In genomic region chr6:92246335-92246734, GRCm38 (mm10) we compare ENCODE assay signal across 25 mouse cellular contexts. TPM values are rescaled to one million over a fixed set of nuclear protein-coding genes. Genes with fewer than 3 reads are reported as not detected.
DNase-seq lines count a peak whose midpoint lies in the region; ATAC-seq lines count a peak whose summit lies in the region.
"Had no signal": no experiment of that assay in that cellular context is flagged by ENCODE, and none has a peak within 500 bp of the region (broad histone marks: within the 10 kb centered on the region; RNA-seq: fewer than 3 reads in every experiment).

No protein-coding gene starts in this region.

- peak; percentile 31 for DNase-seq in forebrain, embryonic 10.5 days (ENCODE audit: extremely low spot score, low spot score)
- DNase-seq in WW6 (ENCODE audit: low read depth, low spot score): peak; percentile 47
- no peak for DNase-seq in heart, postnatal 10 days
- DNase-seq in cerebellum, postnatal 4 days (ENCODE audit: low spot score in 2 of 2): no peak
- DNase-seq: adrenal gland, postnatal 10 days; cerebellum, adult 11-12 months; cerebellum, adult 9-10 months; cerebellum, postnatal 25 days; gastrocnemius, adult 2 months; gastrocnemius, postnatal 36 days; heart, adult 11 months; heart, postnatal 4 days; kidney, adult 18-20 months had no signal

- no peak overlapping the region for H3K4me3 ChIP-seq in forebrain, embryonic 10.5 days
- H3K4me3 ChIP-seq in forebrain, embryonic 15.5 days: no peak overlapping the region
- H3K4me3 ChIP-seq in midbrain, embryonic 12.5 days: no peak overlapping the region
- H3K4me3 ChIP-seq in midbrain, embryonic 15.5 days: no peak overlapping the region
- H3K4me3 ChIP-seq: embryonic facial prominence, embryonic 13.5 days; forebrain, embryonic 13.5 days; gastrocnemius, adult 2 months; heart, embryonic 13.5 days; intestine, embryonic 15.5 days had no signal

- H3K9ac ChIP-seq in forebrain, embryonic 15.5 days (replicated peaks): no peak overlapping the region
- no peak overlapping the region for H3K9ac ChIP-seq in midbrain, embryonic 12.5 days (replicated peaks)
- H3K9ac ChIP-seq in midbrain, embryonic 15.5 days: no peak overlapping the region
- H3K9ac ChIP-seq: embryonic facial prominence, embryonic 13.5 days; forebrain, embryonic 13.5 days; heart, embryonic 13.5 days; hindbrain, embryonic 14.5 days; intestine, embryonic 15.5 days had no signal

- H3K36me3 ChIP-seq in forebrain, embryonic 10.5 days (replicated peaks): no peaks in the 10 kb centered on the region
- H3K36me3 ChIP-seq in forebrain, embryonic 15.5 days: no peaks in the 10 kb centered on the region
- H3K36me3 ChIP-seq in midbrain, embryonic 12.5 days: no peaks in the 10 kb centered on the region
- H3K36me3 ChIP-seq in midbrain, embryonic 15.5 days (replicated peaks): no peaks in the 10 kb centered on the region
- H3K36me3 ChIP-seq: embryonic facial prominence, embryonic 13.5 days; heart, embryonic 13.5 days; intestine, embryonic 15.5 days had no signal

- ATAC-seq in forebrain, embryonic 15.5 days (replicated peaks): no peak
- 0 out of 2 replicates have a peak, but pooled peaks have one; percentile 19 for ATAC-seq in midbrain, embryonic 12.5 days (ENCODE audit: low FRiP score, low read depth)
- ATAC-seq in midbrain, embryonic 15.5 days (replicated peaks): no peak
- no peak for ATAC-seq in cerebellum, adult (ENCODE audit: insufficient number of reproducible peaks, low FRiP score, low TSS enrichment)
- ATAC-seq: forebrain, embryonic 13.5 days; intestine, embryonic 15.5 days; Patski had no signal

- H3K9me3 ChIP-seq in forebrain, embryonic 10.5 days: no peaks in the 10 kb centered on the region
- H3K9me3 ChIP-seq in forebrain, embryonic 15.5 days: no peaks in the 10 kb centered on the region
- no peaks in the 10 kb centered on the region for H3K9me3 ChIP-seq in midbrain, embryonic 12.5 days
- H3K9me3 ChIP-seq in midbrain, embryonic 15.5 days: no peaks in the 10 kb centered on the region
- H3K9me3 ChIP-seq: embryonic facial prominence, embryonic 13.5 days; forebrain, embryonic 13.5 days; heart, embryonic 13.5 days; intestine, embryonic 15.5 days had no signal

- H3K4me1 ChIP-seq in forebrain, embryonic 10.5 days: peaks cover 42% of the 10 kb centered on the region
- H3K4me1 ChIP-seq in forebrain, embryonic 15.5 days: peaks cover 7% of the 10 kb centered on the region; the same call in 1 of the 2 replicates
- peaks cover 19% of the 10 kb centered on the region; the same call in 1 of the 2 replicates for H3K4me1 ChIP-seq in midbrain, embryonic 12.5 days
- H3K4me1 ChIP-seq in midbrain, embryonic 15.5 days: peaks cover 3% of the 10 kb centered on the region; the same call in 1 of the 2 replicates

- H3K4me2 ChIP-seq in forebrain, embryonic 15.5 days (replicated peaks): no peak overlapping the region
- H3K4me2 ChIP-seq in midbrain, embryonic 12.5 days (replicated peaks): no peak overlapping the region
- no peak overlapping the region for H3K4me2 ChIP-seq in midbrain, embryonic 15.5 days
- H3K4me2 ChIP-seq: embryonic facial prominence, embryonic 13.5 days; forebrain, embryonic 13.5 days; heart, embryonic 13.5 days; hindbrain, embryonic 14.5 days; intestine, embryonic 15.5 days had no signal

- intact Hi-C loops in heart, postnatal 10 days (cut with DNase I): no loop called here

- no peak overlapping the region for H3K27ac ChIP-seq in forebrain, embryonic 10.5 days
- H3K27ac ChIP-seq in forebrain, embryonic 15.5 days (replicated peaks): no peak overlapping the region
- no peak overlapping the region for H3K27ac ChIP-seq in midbrain, embryonic 12.5 days (replicated peaks)
- H3K27ac ChIP-seq in midbrain, embryonic 15.5 days: no peak overlapping the region
- H3K27ac ChIP-seq: embryonic facial prominence, embryonic 13.5 days; forebrain, embryonic 13.5 days; gastrocnemius, adult 2 months; heart, embryonic 13.5 days; hindbrain, embryonic 14.5 days; intestine, embryonic 15.5 days had no signal

- WGBS in forebrain, embryonic 10.5 days: 2% methylated on average over 3 of the region's 3 CpGs
- 2% methylated on average over 3 of the region's 3 CpGs for WGBS in forebrain, embryonic 15.5 days
- WGBS in midbrain, embryonic 12.5 days: 5% methylated on average over 3 of the region's 3 CpGs
- WGBS in midbrain, embryonic 15.5 days: 1% methylated on average over 3 of the region's 3 CpGs

- H3K27me3 ChIP-seq in forebrain, embryonic 10.5 days (ENCODE audit: poor library complexity, severe bottlenecking): peaks cover 70% of the 10 kb centered on the region
- H3K27me3 ChIP-seq in forebrain, embryonic 15.5 days: peaks cover 24% of the 10 kb centered on the region
- H3K27me3 ChIP-seq in midbrain, embryonic 12.5 days: peaks cover 51% of the 10 kb centered on the region
- peaks cover 29% of the 10 kb centered on the region for H3K27me3 ChIP-seq in midbrain, embryonic 15.5 days (replicated peaks)

RNA-seq across cellular contexts. Expression of gene Trh, which starts 1.9 kb away (rescaled TPM):
- polyA plus RNA-seq in forebrain, embryonic 10.5 days (2016; fragmentation: Nextera tagmentation; extraction: Ambion mirVana): 0.80 and 1.2 TPM in 2 replicates
- polyA plus RNA-seq in forebrain, embryonic 15.5 days (2015; fragmentation: Nextera tagmentation; extraction: Ambion mirVana): 4.1 and 10.7 TPM in 2 replicates
- polyA plus RNA-seq in midbrain, embryonic 12.5 days (2016; fragmentation: Nextera tagmentation; extraction: Ambion mirVana): 1.6 and 1.8 TPM in 2 replicates
- 3.7 and 6.3 TPM in 2 replicates for polyA plus RNA-seq in midbrain, embryonic 15.5 days (2015; fragmentation: Nextera tagmentation; extraction: Ambion mirVana)
- total RNA-seq in heart, postnatal 10 days (2021): not detected
- total RNA-seq: adrenal gland, postnatal 10 days; CH12.LX; gastrocnemius, adult 2 months; gastrocnemius, postnatal 36 days; heart, postnatal 4 days had no signal
- polyA plus RNA-seq: embryonic facial prominence, embryonic 13.5 days; heart, postnatal 0 days; Patski had no signal

RNA-seq across cellular contexts. Expression of gene Rbsn, which starts 31.6 kb away (rescaled TPM):
- polyA plus RNA-seq in forebrain, embryonic 10.5 days (2016; fragmentation: Nextera tagmentation; extraction: Ambion mirVana): 27.2 and 29.6 TPM in 2 replicates
- 36.0 and 38.9 TPM in 2 replicates for polyA plus RNA-seq in forebrain, embryonic 15.5 days (2015; fragmentation: Nextera tagmentation; extraction: Ambion mirVana)
- 31.6 and 34.2 TPM in 2 replicates for polyA plus RNA-seq in midbrain, embryonic 12.5 days (2016; fragmentation: Nextera tagmentation; extraction: Ambion mirVana)
- 31.3 and 39.0 TPM in 2 replicates for polyA plus RNA-seq in midbrain, embryonic 15.5 days (2015; fragmentation: Nextera tagmentation; extraction: Ambion mirVana)
- 10 to 100 TPM; 15.2 to 17.4 TPM for total RNA-seq in heart, postnatal 10 days (2021)

Comparison
In these comparisons a context has a peak if more than half of its experiments do, and no peak if none do; other contexts are left out.
1. DNase-seq: peak in forebrain, embryonic 10.5 days (single experiment) and WW6 (single experiment); none in heart, postnatal 10 days (0 of 2) and cerebellum, postnatal 4 days (0 of 2).